Mouse (Mus musculus) thymus, postnatal 10 days (tissue): ENCODE results near the gene Lfng.

ENCODE experiments used
- DNase-seq, 2 experiments: peaks; one replicate each; pipeline ENCODE4 v3.0.0; 2021; ENCODE audit warnings: low spot score in 2 of 2

Gene Lfng

GRCm38 (mm10) chr5:140607001-140607835 lies at the start of gene Lfng:
Lfng (plus strand) TSS chr5:140607320.
- peak; percentile 49 to 50 for DNase-seq

- no peak for DNase-seq
Measured at GRCm38 (mm10) chr5:140562601-140563000, 44.5 kb upstream of the Lfng start.

- DNase-seq = peak; percentile 30 to 38
Measured at GRCm38 (mm10) chr5:140564896-140565295, 42.2 kb upstream of the Lfng start, which contains the start of gene Grifin. Grifin (minus strand) TSS chr5:140565071.

- no peak for DNase-seq
Measured at GRCm38 (mm10) chr5:140565451-140565850, 41.7 kb upstream of the Lfng start.

- peak in 1 of 2 experiments; percentile 70 for DNase-seq
Measured at GRCm38 (mm10) chr5:140565856-140566255, 41.3 kb upstream of the Lfng start.

- DNase-seq = no peak
Measured at GRCm38 (mm10) chr5:140566271-140566670, 40.8 kb upstream of the Lfng start.

GRCm38 (mm10) chr5:140567321-140567720 lies 39.8 kb upstream of the Lfng start:
- peak; percentile 84 to 89 for DNase-seq

GRCm38 (mm10) chr5:140567751-140568150 lies 39.4 kb upstream of the Lfng start:
- no peak for DNase-seq

- DNase-seq = peak in 1 of 2 experiments; percentile 72
Measured at GRCm38 (mm10) chr5:140568321-140568970, 38.7 kb upstream of the Lfng start.

- DNase-seq = no peak
Measured at GRCm38 (mm10) chr5:140569032-140569595, 38.0 kb upstream of the Lfng start.

- no peak for DNase-seq
Measured at GRCm38 (mm10) chr5:140570223-140570870, 36.8 kb upstream of the Lfng start.

- DNase-seq = no peak
Measured at GRCm38 (mm10) chr5:140571201-140571600, 35.9 kb upstream of the Lfng start.

GRCm38 (mm10) chr5:140571673-140572072 lies 35.4 kb upstream of the Lfng start:
- DNase-seq = no peak

- DNase-seq = no peak
Measured at GRCm38 (mm10) chr5:140572611-140573010, 34.5 kb upstream of the Lfng start.

GRCm38 (mm10) chr5:140575381-140575866 lies 31.7 kb upstream of the Lfng start:
- peak in 1 of 2 experiments; percentile 22 for DNase-seq

- no peak for DNase-seq
Measured at GRCm38 (mm10) chr5:140579221-140579620, 27.9 kb upstream of the Lfng start.

GRCm38 (mm10) chr5:140579771-140580170 lies 27.3 kb upstream of the Lfng start:
- no peak for DNase-seq

- DNase-seq = no peak
Measured at GRCm38 (mm10) chr5:140581569-140581968, 25.6 kb upstream of the Lfng start.

- DNase-seq = peak in 1 of 2 experiments; percentile 18
Measured at GRCm38 (mm10) chr5:140582995-140583731, 24.0 kb upstream of the Lfng start.

- no peak for DNase-seq
Measured at GRCm38 (mm10) chr5:140583732-140584368, 23.3 kb upstream of the Lfng start.
